Comparison of ENCODE assay signal across 16 mouse cellular contexts in genomic region chr9:83981234-83981633, GRCm38 (mm10).
"Had no signal": no experiment of that assay in that cellular context is flagged by ENCODE, and none has a peak within 500 bp of the region (broad histone marks: within the 10 kb centered on the region; RNA-seq: fewer than 3 reads in every experiment).

No protein-coding gene starts in this region.

- H3K4me1 ChIP-seq: lung, embryonic 15.5 days; midbrain, embryonic 13.5 days; midbrain, embryonic 15.5 days; neural tube, embryonic 12.5 days had no signal

- H3K4me3 ChIP-seq: lung, embryonic 15.5 days; megakaryocyte, embryonic 14.5 days; midbrain, embryonic 13.5 days; midbrain, embryonic 15.5 days; neural tube, embryonic 12.5 days had no signal

- H3K9me3 ChIP-seq: lung, embryonic 15.5 days; midbrain, embryonic 13.5 days; midbrain, embryonic 15.5 days; neural tube, embryonic 12.5 days had no signal

- H3K9ac ChIP-seq: liver, postnatal 0 days; lung, embryonic 15.5 days; midbrain, embryonic 13.5 days; midbrain, embryonic 15.5 days; neural tube, embryonic 12.5 days had no signal

- ATAC-seq: liver, postnatal 0 days; lung, postnatal 0 days; midbrain, embryonic 13.5 days; midbrain, embryonic 15.5 days had no signal

- DNase-seq: liver, postnatal 0 days; lung, adult 2 months; lung, postnatal 14 days; lung, postnatal 36 days; right cerebral cortex, postnatal 14 days; thymus, adult 18-20 months; thymus, postnatal 14 days; thymus, postnatal 36 days had no signal

- H3K27me3 ChIP-seq: lung, embryonic 15.5 days; megakaryocyte, embryonic 14.5 days; midbrain, embryonic 13.5 days; midbrain, embryonic 15.5 days; neural tube, embryonic 12.5 days had no signal

- H3K4me2 ChIP-seq: lung, embryonic 15.5 days; midbrain, embryonic 11.5 days; midbrain, embryonic 13.5 days; midbrain, embryonic 15.5 days; neural tube, embryonic 12.5 days had no signal

- H3K27ac ChIP-seq: lung, embryonic 15.5 days; macrophage; midbrain, embryonic 13.5 days; midbrain, embryonic 15.5 days; neural tube, embryonic 12.5 days had no signal

- H3K36me3 ChIP-seq: lung, embryonic 15.5 days; midbrain, embryonic 13.5 days; midbrain, embryonic 15.5 days; neural tube, embryonic 12.5 days had no signal
